Mouse (Mus musculus): ENCODE data around the gene Marcksl1. TPM values are rescaled to one million over a fixed set of nuclear protein-coding genes. Genes with fewer than 3 reads are reported as not detected.
A peak's percentile ranks its signal among the peaks of the same experiment; 100 is the strongest.

Marcksl1 gene
- polyA plus RNA-seq, 1 experiment from 2014 or later, result 296 TPM

GRCm38 (mm10) chr4:129508237-129508515 is 5.2 kb upstream of the Marcksl1 start:
- no peaks in the 10 kb centered on the region for H3K27me3 ChIP-seq (ENCODE audit: control insufficient read depth, insufficient read depth, low read length)
- H3K36me3 ChIP-seq (ENCODE audit: control insufficient read depth, insufficient read depth, low read length), result no peaks in the 10 kb centered on the region

GRCm38 (mm10) chr4:129508834-129509600 is 4.4 kb upstream of the Marcksl1 start:
- Histone ChIP-seq H3K36me3 (ENCODE audit: control insufficient read depth, insufficient read depth, low read length) (no peaks in the 10 kb centered on the region), H3K27me3 (ENCODE audit: control insufficient read depth, insufficient read depth, low read length) (no peaks in the 10 kb centered on the region), H3K27ac (ENCODE audit: low read length) (no peak overlapping the region), H3K4me2 (ENCODE audit: low read depth, low read length) (no peak overlapping the region), H3K4me3 (replicated peaks; ENCODE audit: low read length) (no peak overlapping the region), H3K4me1 (ENCODE audit: control insufficient read depth, insufficient read depth, low read length) (peaks cover 14% of the 10 kb centered on the region), H3K9ac (ENCODE audit: low read length) (no peak overlapping the region), H3K9me3 (replicated peaks; ENCODE audit: control insufficient read depth, low read length) (no peaks in the 10 kb centered on the region)
- 60% methylated on average over 15 of the region's 15 CpGs for WGBS
- ATAC-seq (ENCODE audit: insufficient read depth, low FRiP score), result no peak

More at GRCm38 (mm10) chr4:129508237-129508515, 5.2 kb upstream of the Marcksl1 start:
- WGBS, result 62% methylated on average over 3 of the region's 3 CpGs
- Histone ChIP-seq H3K4me2 (ENCODE audit: low read depth, low read length) (no peak overlapping the region), H3K27ac (ENCODE audit: low read length) (no peak overlapping the region), H3K9ac (ENCODE audit: low read length) (no peak overlapping the region), H3K9me3 (replicated peaks; ENCODE audit: control insufficient read depth, low read length) (no peaks in the 10 kb centered on the region), H3K4me1 (ENCODE audit: control insufficient read depth, insufficient read depth, low read length) (peaks cover 12% of the 10 kb centered on the region), H3K4me3 (replicated peaks; ENCODE audit: low read length) (no peak overlapping the region)
- no peak for ATAC-seq (ENCODE audit: insufficient read depth, low FRiP score)

DNA sequence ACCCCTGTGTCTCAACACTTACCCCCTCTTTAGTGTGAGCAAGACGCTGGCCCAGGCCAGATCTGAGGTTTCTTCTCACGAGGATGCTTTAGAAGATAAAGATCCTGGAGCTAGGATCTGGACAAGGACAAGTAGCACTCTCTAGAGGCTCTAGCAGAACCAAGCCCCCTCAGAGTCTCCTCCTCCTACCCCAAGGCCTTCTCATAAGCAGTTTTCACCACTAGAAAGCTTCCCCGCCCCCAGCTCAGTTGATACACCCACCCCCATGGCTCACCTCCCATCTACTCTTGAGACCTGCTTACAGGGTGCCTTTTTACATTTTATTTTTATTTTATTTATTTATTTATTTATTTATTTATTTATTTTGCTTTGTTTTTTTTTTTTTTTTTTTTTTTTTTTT is 3.7 kb upstream of the Marcksl1 start:
- H3K9ac ChIP-seq (ENCODE audit: low read length), result no peak overlapping the region
- 73% methylated on average over 3 of the region's 3 CpGs for WGBS
- H3K27me3 ChIP-seq (ENCODE audit: control insufficient read depth, insufficient read depth, low read length), result no peaks in the 10 kb centered on the region
- H3K9me3 ChIP-seq (replicated peaks; ENCODE audit: control insufficient read depth, low read length), result no peaks in the 10 kb centered on the region
- H3K36me3 ChIP-seq (ENCODE audit: control insufficient read depth, insufficient read depth, low read length), result no peaks in the 10 kb centered on the region
- peaks cover 14% of the 10 kb centered on the region for H3K4me1 ChIP-seq (ENCODE audit: control insufficient read depth, insufficient read depth, low read length)
- no peak overlapping the region for H3K27ac ChIP-seq (ENCODE audit: low read length)
- ATAC-seq (ENCODE audit: insufficient read depth, low FRiP score), result no peak
- H3K4me2 ChIP-seq (ENCODE audit: low read depth, low read length), result no peak overlapping the region
- H3K4me3 ChIP-seq (replicated peaks; ENCODE audit: low read length), result no peak overlapping the region

DNA sequence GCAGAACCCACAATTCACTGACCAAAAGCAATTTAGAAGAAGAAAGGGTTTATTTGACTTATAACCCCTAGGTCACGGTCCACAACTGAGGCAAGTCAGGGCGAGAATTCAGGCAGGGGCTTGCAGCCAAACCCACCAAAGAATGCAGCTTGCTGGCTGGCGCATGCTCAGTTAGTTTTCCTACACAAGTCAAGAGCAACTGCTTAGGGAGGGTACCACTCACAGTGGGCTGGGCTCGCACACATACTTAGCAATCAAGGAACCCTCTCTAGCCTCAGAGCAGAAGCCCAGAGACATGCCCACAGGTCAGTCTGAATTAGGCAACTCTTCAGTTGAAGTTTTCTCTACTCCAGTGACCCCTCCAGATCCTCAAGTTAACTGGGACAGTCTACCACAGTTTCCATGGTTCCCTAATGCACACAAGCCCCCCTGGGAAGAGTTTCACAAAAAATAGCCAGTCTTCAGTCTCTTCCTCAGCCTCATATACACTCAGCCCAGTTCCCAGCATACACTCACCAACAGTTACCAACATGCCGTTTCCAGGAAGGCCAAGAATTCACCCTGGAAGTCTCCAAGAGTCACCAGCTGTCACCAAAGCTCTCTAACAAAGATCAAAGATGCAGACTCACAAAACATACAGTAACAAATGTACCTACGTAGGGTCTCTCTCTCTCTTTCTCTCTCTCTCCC is 2.5 kb upstream of the Marcksl1 start:
- Histone ChIP-seq H3K9me3 (replicated peaks; ENCODE audit: control insufficient read depth, low read length) (no peaks in the 10 kb centered on the region), H3K4me2 (ENCODE audit: low read depth, low read length) (no peak overlapping the region), H3K27ac (ENCODE audit: low read length) (0 out of 2 replicates have a peak overlapping the region, but pooled peaks have one; percentile 8), H3K36me3 (ENCODE audit: control insufficient read depth, insufficient read depth, low read length) (no peaks in the 10 kb centered on the region), H3K27me3 (ENCODE audit: control insufficient read depth, insufficient read depth, low read length) (no peaks in the 10 kb centered on the region), H3K9ac (ENCODE audit: low read length) (no peak overlapping the region), H3K4me3 (replicated peaks; ENCODE audit: low read length) (no peak overlapping the region), H3K4me1 (ENCODE audit: control insufficient read depth, insufficient read depth, low read length) (peaks cover 16% of the 10 kb centered on the region)
- WGBS, result 60% methylated on average over 6 of the region's 6 CpGs
- ATAC-seq (ENCODE audit: insufficient read depth, low FRiP score), result no peak

GRCm38 (mm10) chr4:129511413-129512096 is 1.8 kb upstream of the Marcksl1 start:
- H3K9ac ChIP-seq (ENCODE audit: low read length), result no peak overlapping the region; the same call in 1 of the 2 replicates
- H3K4me1 ChIP-seq (ENCODE audit: control insufficient read depth, insufficient read depth, low read length), result peaks cover 16% of the 10 kb centered on the region
- H3K4me2 ChIP-seq (ENCODE audit: low read depth, low read length), result no peak overlapping the region
- H3K9me3 ChIP-seq (replicated peaks; ENCODE audit: control insufficient read depth, low read length), result no peaks in the 10 kb centered on the region
- H3K27ac ChIP-seq (ENCODE audit: low read length), result no peak overlapping the region
- H3K36me3 ChIP-seq (ENCODE audit: control insufficient read depth, insufficient read depth, low read length), result no peaks in the 10 kb centered on the region
- WGBS, result 61% methylated on average over 6 of the region's 6 CpGs
- no peak for ATAC-seq (ENCODE audit: insufficient read depth, low FRiP score)
- no peaks in the 10 kb centered on the region for H3K27me3 ChIP-seq (ENCODE audit: control insufficient read depth, insufficient read depth, low read length)
- no peak overlapping the region for H3K4me3 ChIP-seq (replicated peaks; ENCODE audit: low read length)

DNA sequence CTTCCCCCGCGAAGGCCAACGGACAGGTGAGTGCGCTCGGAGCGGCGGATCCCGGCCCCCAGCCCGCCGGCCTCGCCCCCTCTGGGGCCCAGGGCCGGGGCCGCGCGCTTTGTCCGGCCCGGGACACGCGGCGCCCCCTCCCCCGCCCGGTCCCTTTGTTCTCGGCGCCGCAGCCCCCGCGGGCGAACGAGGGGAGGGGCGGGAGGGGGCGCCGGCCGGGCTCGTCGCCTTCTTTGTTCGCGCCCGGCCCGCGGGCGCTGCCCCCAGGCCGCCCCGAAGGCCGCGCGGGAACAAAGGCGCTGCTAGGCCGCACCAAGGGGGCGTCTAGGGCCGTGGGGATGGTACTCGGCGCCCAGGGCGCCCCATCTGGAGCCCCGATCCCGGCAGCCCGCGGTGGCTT is 510 bp downstream of the Marcksl1 start:
- no peaks in the 10 kb centered on the region for H3K36me3 ChIP-seq (ENCODE audit: control insufficient read depth, insufficient read depth, low read length)
- WGBS, result under 1% methylated on average over 55 of the region's 57 CpGs
- no peaks in the 10 kb centered on the region for H3K27me3 ChIP-seq (ENCODE audit: control insufficient read depth, insufficient read depth, low read length)
- H3K4me3 ChIP-seq (replicated peaks; ENCODE audit: low read length), result peak overlapping the region; percentile 93
- peaks cover 12% of the 10 kb centered on the region for H3K4me1 ChIP-seq (ENCODE audit: control insufficient read depth, insufficient read depth, low read length)
- peak overlapping the region; percentile 100 for H3K9ac ChIP-seq (ENCODE audit: low read length)
- ATAC-seq (ENCODE audit: insufficient read depth, low FRiP score), result peak; percentile 25
- H3K27ac ChIP-seq (ENCODE audit: low read length), result peak overlapping the region; percentile 94
- H3K4me2 ChIP-seq (ENCODE audit: low read depth, low read length), result peak overlapping the region; percentile 79
- no peaks in the 10 kb centered on the region for H3K9me3 ChIP-seq (replicated peaks; ENCODE audit: control insufficient read depth, low read length)

- Histone ChIP-seq H3K27me3 (ENCODE audit: control insufficient read depth, insufficient read depth, low read length) (no peaks in the 10 kb centered on the region), H3K36me3 (ENCODE audit: control insufficient read depth, insufficient read depth, low read length) (no peaks in the 10 kb centered on the region), H3K4me3 (replicated peaks; ENCODE audit: low read length) (peak overlapping the region; percentile 93), H3K4me2 (ENCODE audit: low read depth, low read length) (peak overlapping the region; percentile 79), H3K27ac (ENCODE audit: low read length) (peak overlapping the region; percentile 94), H3K9me3 (replicated peaks; ENCODE audit: control insufficient read depth, low read length) (no peaks in the 10 kb centered on the region), H3K9ac (ENCODE audit: low read length) (peak overlapping the region; percentile 100), H3K4me1 (ENCODE audit: control insufficient read depth, insufficient read depth, low read length) (peaks cover 9% of the 10 kb centered on the region; the same call in 1 of the 2 replicates)
- peak; percentile 47 for ATAC-seq (ENCODE audit: insufficient read depth, low FRiP score)
- under 1% methylated on average over 29 of the region's 35 CpGs for WGBS
Observed at GRCm38 (mm10) chr4:129514300-129514898, 1.0 kb downstream of the Marcksl1 start.

- peak; percentile 19 for ATAC-seq (ENCODE audit: insufficient read depth, low FRiP score)
- WGBS, result 37% methylated on average over 2 of the region's 2 CpGs
Observed at GRCm38 (mm10) chr4:129516925-129517324, 3.5 kb downstream of the Marcksl1 start.

More at GRCm38 (mm10) chr4:129516925-129517324, 3.5 kb downstream of the Marcksl1 start:
- H3K9me3 ChIP-seq (replicated peaks; ENCODE audit: control insufficient read depth, low read length), result no peaks in the 10 kb centered on the region
- no peaks in the 10 kb centered on the region for H3K27me3 ChIP-seq (ENCODE audit: control insufficient read depth, insufficient read depth, low read length)
- H3K9ac ChIP-seq (ENCODE audit: low read length), result no peak overlapping the region
- H3K4me3 ChIP-seq (replicated peaks; ENCODE audit: low read length), result no peak overlapping the region
- H3K36me3 ChIP-seq (ENCODE audit: control insufficient read depth, insufficient read depth, low read length), result peaks cover 20% of the 10 kb centered on the region
- H3K4me1 ChIP-seq (ENCODE audit: control insufficient read depth, insufficient read depth, low read length), result peaks cover 7% of the 10 kb centered on the region; the same call in 1 of the 2 replicates
- H3K4me2 ChIP-seq (ENCODE audit: low read depth, low read length), result no peak overlapping the region
- peak overlapping the region; percentile 56 for H3K27ac ChIP-seq (ENCODE audit: low read length)

Data from stomach, embryonic 16.5 days (tissue).